Mouse (Mus musculus) heart, adult 18-20 months (tissue): ENCODE data around the gene Art3. TPM values are rescaled to one million over a fixed set of nuclear protein-coding genes. Genes with fewer than 3 reads are reported as not detected.
A peak's percentile ranks its signal among the peaks of the same experiment; 100 is the strongest.

Experiments
- DNase-seq, 2 experiments: peaks; one replicate each; pipeline ENCODE4 v3.0.0; 2021 to 2022; ENCODE audit warnings: mixed read lengths in 1 of 2
- microRNA-seq, 2 experiments: library from miRNA; unstranded; fragments of <30 nt; microRNA quantifications; one replicate each; pipeline ENCODE4 v1.2.0; 2022
- total RNA-seq, 2 experiments: library from RNA; stranded (reverse); gene quantifications; 2 replicates each; pipeline ENCODE4 v1.2.3; 2021

Gene Art3
- total RNA-seq, 2 experiments from 2014 or later: 595 to 602 TPM

- DNase-seq: no peak
Measured at GRCm38 (mm10) chr5:92413271-92413981, 81.8 kb downstream of the Art3 start.

GRCm38 (mm10) chr5:92413982-92414375 is 82.4 kb downstream of the Art3 start:
- no peak for DNase-seq

- DNase-seq: no peak
Measured at GRCm38 (mm10) chr5:92424126-92424525, 92.5 kb downstream of the Art3 start.

- DNase-seq: no peak
Measured at GRCm38 (mm10) chr5:92430723-92431122, 99.1 kb downstream of the Art3 start.

GRCm38 (mm10) chr5:92431611-92432010 is 100.0 kb downstream of the Art3 start:
- DNase-seq: no peak

- DNase-seq: no peak
Measured at GRCm38 (mm10) chr5:92434070-92434469, 102.4 kb downstream of the Art3 start.

GRCm38 (mm10) chr5:92434571-92434985 is 103.0 kb downstream of the Art3 start:
- no peak for DNase-seq

GRCm38 (mm10) chr5:92435025-92435584 is 103.5 kb downstream of the Art3 start, which contains the start of gene Nup54:
Nup54 (minus strand) TSS chr5:92435219.
- peak; percentile 98 for DNase-seq

- DNase-seq: no peak
Measured at GRCm38 (mm10) chr5:92438540-92438939, 106.9 kb downstream of the Art3 start.

- DNase-seq: peak; percentile 73 to 76
Measured at GRCm38 (mm10) chr5:92441494-92441893, 109.9 kb downstream of the Art3 start.

- peak in 1 of 2 experiments; percentile 25 for DNase-seq
Measured at GRCm38 (mm10) chr5:92442914-92443313, 111.3 kb downstream of the Art3 start.

GRCm38 (mm10) chr5:92445016-92445415 is 113.4 kb downstream of the Art3 start:
- DNase-seq: no peak

- DNase-seq: no peak
Measured at GRCm38 (mm10) chr5:92446736-92447135, 115.1 kb downstream of the Art3 start.

GRCm38 (mm10) chr5:92452876-92453275 is 121.2 kb downstream of the Art3 start:
- DNase-seq: no peak

GRCm38 (mm10) chr5:92457410-92457809 is 125.8 kb downstream of the Art3 start:
- DNase-seq: no peak

- DNase-seq: no peak
Measured at GRCm38 (mm10) chr5:92458726-92459125, 127.1 kb downstream of the Art3 start.

GRCm38 (mm10) chr5:92461321-92461720 is 129.7 kb downstream of the Art3 start:
- DNase-seq: peak; percentile 63 to 81

Small RNA genes lying within 50 kb of the gene (microRNA-seq; reads per million reads assigned to microRNA genes)
- 0 reads per million in 2 experiments for gene Mir6415

Other genes with a start within 250 kb of the Art3 start
- gene G3bp2, start 248.1 kb upstream of the Art3 start, total RNA-seq: 10 to 100 TPM; 59.4 to 66.1 TPM
- gene Uso1, start 193.9 kb upstream of the Art3 start, total RNA-seq: 10 to 100 TPM; 43.5 to 43.7 TPM
- not detected for gene U90926, start 116.4 kb upstream of the Art3 start, total RNA-seq
- not detected for gene Ppef2, start 75.5 kb upstream of the Art3 start, total RNA-seq
- gene Naaa, start 53.7 kb upstream of the Art3 start, total RNA-seq: 10 to 100 TPM; 16.0 to 22.9 TPM
- 10 to 100 TPM; 11.4 to 13.8 TPM for gene Sdad1, start 21.3 kb upstream of the Art3 start, total RNA-seq
- 10 to 100 TPM in 1 of 2 experiments, 1 to 10 TPM in 1; 2.1 to 10.8 TPM for gene Cxcl9, start 3.7 kb upstream of the Art3 start, total RNA-seq
- gene Cxcl10, start 17.1 kb downstream of the Art3 start, total RNA-seq: under 1 TPM in 1 of 2 experiments, not detected in 1; 0.25 TPM
- 10 to 100 TPM; 19.1 to 21.9 TPM for gene Nup54, start 103.4 kb downstream of the Art3 start, total RNA-seq
- 10 to 100 TPM; 79.5 to 88.4 TPM for gene Scarb2, start 175.0 kb downstream of the Art3 start, total RNA-seq
- gene Fam47e, start 223.2 kb downstream of the Art3 start, total RNA-seq: under 1 TPM in 1 of 2 experiments, not detected in 1; 0.87 TPM